Mouse (Mus musculus) hindbrain, embryonic 13.5 days (tissue): ENCODE data around the gene 4930556J24Rik. TPM values are rescaled to one million over a fixed set of nuclear protein-coding genes. Genes with fewer than 3 reads are reported as not detected.
A peak's percentile ranks its signal among the peaks of the same experiment; 100 is the strongest.
"Not testable (repeated sequence)": the region's sequence is repeated elsewhere in the genome, so short reads cannot be mapped to it uniquely, and the experiment has no call there.

Experiments
- ATAC-seq: fragments of 200-750 bp; cut with Nextera tagmentation; 2 replicates; pipeline ENCODE4 v1.8.0; 2017; ENCODE audit warnings: moderate TSS enrichment; ENCODE audit not compliant: low FRiP score
- H3K27ac ChIP-seq: fragments of 300-500 bp; sonication (generic); 2 replicates; pipeline ENCODE4 v1.5.1; 2015; ENCODE audit warnings: inconsistent platforms, mild to moderate bottlenecking, moderate library complexity
- H3K27me3 ChIP-seq: fragments of 300-500 bp; sonication (generic); 2 replicates; pipeline ENCODE4 v1.6.1; 2015; ENCODE audit warnings: mild to moderate bottlenecking, inconsistent platforms
- H3K36me3 ChIP-seq: fragments of 300-500 bp; sonication (generic); 2 replicates; pipeline ENCODE4 v1.6.1; 2015; ENCODE audit warnings: mild to moderate bottlenecking, inconsistent platforms
- H3K4me1 ChIP-seq: fragments of 300-500 bp; sonication (generic); replicated peaks from 2 replicates; pipeline ENCODE4 v1.6.1; 2015; ENCODE audit warnings: inconsistent platforms
- H3K4me2 ChIP-seq: fragments of 300-500 bp; sonication (generic); 2 replicates; pipeline ENCODE4 v1.6.1; 2015; ENCODE audit warnings: inconsistent platforms, mild to moderate bottlenecking, moderate library complexity
- H3K4me3 ChIP-seq: fragments of 300-500 bp; sonication (generic); 2 replicates; pipeline ENCODE4 v1.5.1; 2015; ENCODE audit warnings: mild to moderate bottlenecking, inconsistent platforms
- H3K9ac ChIP-seq: fragments of 300-500 bp; sonication (generic); 2 replicates; pipeline ENCODE4 v1.6.1; 2015; ENCODE audit warnings: mild to moderate bottlenecking, inconsistent platforms
- H3K9me3 ChIP-seq: fragments of 300-500 bp; sonication (generic); 2 replicates; pipeline ENCODE4 v1.6.1; 2016; ENCODE audit warnings: inconsistent platforms
- WGBS: fragments of 180-500 bp; shearing (Covaris S2); methylation state at CpG from one replicate; pipeline ENCODE4 v1.1.7; 2015; 5-methylcytosine and 5-hydroxymethylcytosine counted together
- polyA plus RNA-seq: library from polyadenylated mRNA; unstranded; fragments of >200 nt; fragmentation: Nextera tagmentation; extraction: Ambion mirVana; gene quantifications from 2 replicates; pipeline ENCODE4 v1.2.1, GENCODE M21; 2015

The 4930556J24Rik gene
- polyA plus RNA-seq = not detected in 2 replicates

- Histone ChIP-seq H3K9me3 (no peaks in the 10 kb centered on the region), H3K27me3 (no peaks in the 10 kb centered on the region), H3K9ac (no peak within 1 kb of the TSS), H3K36me3 (peaks cover 98% of the 10 kb centered on the region), H3K4me1 (no peaks in the 10 kb centered on the region), H3K27ac (no peak within 1 kb of the TSS), H3K4me3 (no peak within 1 kb of the TSS), H3K4me2 (no peak within 1 kb of the TSS)
- no peak for ATAC-seq
- WGBS = 97% methylated on average over 6 of the region's 6 CpGs
Observed at GRCm38 (mm10) chr11:3976678-3977077, at the start of gene 4930556J24Rik. Gene 4930556J24Rik, minus strand, starts transcription at chr11:3976778.

DNA sequence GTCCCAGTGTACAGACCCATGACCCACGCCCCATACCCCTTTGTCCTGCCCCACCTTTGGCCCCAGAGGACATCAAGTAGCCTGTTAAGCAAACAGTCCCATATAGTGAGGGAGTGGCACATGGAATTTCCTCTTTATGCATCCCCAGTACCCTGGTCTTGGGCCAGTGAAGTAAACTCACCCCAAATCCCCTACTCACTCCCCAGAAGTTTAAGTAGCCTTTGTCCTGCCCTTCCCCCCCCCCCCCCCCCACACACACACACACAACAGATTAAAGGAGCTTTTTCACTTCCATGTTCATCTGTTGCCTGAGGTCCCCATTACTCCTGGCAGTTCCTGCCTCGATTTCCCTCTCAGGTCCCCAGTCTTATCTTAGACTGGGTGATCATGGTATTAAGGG is 46.7 kb upstream of the 4930556J24Rik start:
- no peak for ATAC-seq
- H3K4me3 ChIP-seq = no peak overlapping the region

GRCm38 (mm10) chr11:4022111-4022510 is 45.5 kb upstream of the 4930556J24Rik start:
- not testable (repeated sequence) for H3K27ac ChIP-seq, H3K4me2 ChIP-seq, ATAC-seq, H3K36me3 ChIP-seq, H3K9ac ChIP-seq, H3K4me1 ChIP-seq, H3K4me3 ChIP-seq, H3K9me3 ChIP-seq, H3K27me3 ChIP-seq
- 91% methylated on average over 13 of the region's 13 CpGs for WGBS

More for the DNA sequence above, 46.7 kb upstream of the 4930556J24Rik start:
- WGBS = 83% methylated on average over 2 of the region's 2 CpGs
- Histone ChIP-seq H3K27me3 (no peaks in the 10 kb centered on the region), H3K27ac (no peak overlapping the region), H3K4me2 (no peak overlapping the region), H3K9ac (no peak overlapping the region), H3K4me1 (no peaks in the 10 kb centered on the region), H3K36me3 (no peaks in the 10 kb centered on the region), H3K9me3 (no peaks in the 10 kb centered on the region)

- 91% methylated on average over 14 of the region's 14 CpGs for WGBS
- not testable (repeated sequence) for H3K27me3 ChIP-seq, H3K4me3 ChIP-seq, ATAC-seq, H3K36me3 ChIP-seq, H3K9ac ChIP-seq, H3K27ac ChIP-seq, H3K4me2 ChIP-seq, H3K4me1 ChIP-seq
- H3K9me3 ChIP-seq = peaks cover 11% of the 10 kb centered on the region
Observed at GRCm38 (mm10) chr11:4015796-4016195, 39.2 kb upstream of the 4930556J24Rik start.

DNA sequence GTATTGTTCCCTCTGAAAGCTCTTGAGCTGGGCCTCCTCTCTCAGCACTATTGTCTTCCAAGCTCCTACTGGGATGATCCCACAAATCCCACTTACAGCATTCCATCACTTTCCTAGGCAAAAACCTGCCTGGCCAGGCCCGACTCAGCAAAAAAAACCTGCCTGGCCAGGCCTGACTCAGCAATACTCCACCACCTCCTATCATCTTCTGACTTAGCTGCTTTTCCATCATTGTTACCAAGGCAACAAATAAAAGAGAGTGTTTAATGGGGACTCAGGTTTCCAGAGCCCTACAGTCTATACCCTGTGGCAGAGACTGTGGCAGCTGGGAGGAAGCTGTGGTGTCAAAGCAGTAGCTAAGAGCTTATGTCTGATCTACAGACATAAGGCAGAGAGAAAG is 36.0 kb upstream of the 4930556J24Rik start:
- H3K4me3 ChIP-seq = no peak overlapping the region
- no peak overlapping the region for H3K4me2 ChIP-seq
- H3K36me3 ChIP-seq = no peaks in the 10 kb centered on the region
- peaks cover 11% of the 10 kb centered on the region for H3K9me3 ChIP-seq
- no peak overlapping the region for H3K9ac ChIP-seq
- no peak overlapping the region for H3K27ac ChIP-seq
- no peaks in the 10 kb centered on the region for H3K27me3 ChIP-seq
- no peaks in the 10 kb centered on the region for H3K4me1 ChIP-seq
- ATAC-seq = no peak
- WGBS = 67% methylated on average over 1 of the region's 1 CpGs

- H3K27me3 ChIP-seq = 0 out of 2 replicates have a peak, but pooled peaks cover 3% of the 10 kb centered on the region
- no peaks in the 10 kb centered on the region for H3K9me3 ChIP-seq
- WGBS = 90% methylated on average over 3 of the region's 3 CpGs
- H3K4me2 ChIP-seq = no peak overlapping the region
- no peak overlapping the region for H3K4me3 ChIP-seq
- H3K4me1 ChIP-seq = no peaks in the 10 kb centered on the region
- no peak for ATAC-seq
- H3K9ac ChIP-seq = no peak overlapping the region
- no peak overlapping the region for H3K27ac ChIP-seq
- no peaks in the 10 kb centered on the region for H3K36me3 ChIP-seq
Observed at GRCm38 (mm10) chr11:4006462-4006861, 29.9 kb upstream of the 4930556J24Rik start.

- WGBS = 68% methylated on average over 5 of the region's 5 CpGs
Observed at GRCm38 (mm10) chr11:4005220-4005805, 28.7 kb upstream of the 4930556J24Rik start.

DNA sequence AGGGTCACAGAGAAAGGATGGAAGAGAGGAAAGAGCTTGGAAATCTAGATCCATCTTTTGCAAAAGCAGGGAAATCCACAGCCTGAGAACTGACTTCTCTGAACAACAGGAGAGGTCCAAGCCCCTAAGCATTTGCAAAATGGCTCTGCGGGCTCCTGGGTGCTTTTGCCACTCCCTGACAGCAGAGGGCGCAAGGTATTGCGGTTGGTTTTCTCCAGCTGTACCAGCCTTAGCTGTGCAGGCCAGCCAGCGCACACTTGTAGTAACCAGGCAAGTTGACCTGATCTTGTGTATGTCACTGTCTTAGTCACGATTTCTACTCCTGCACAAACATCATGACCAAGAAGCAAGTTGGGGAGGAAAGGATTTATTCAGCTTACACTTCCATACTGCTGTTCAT is 25.0 kb upstream of the 4930556J24Rik start:
- WGBS = 17% methylated on average over 5 of the region's 5 CpGs
- Histone ChIP-seq H3K4me3 (no peak overlapping the region), H3K36me3 (no peaks in the 10 kb centered on the region), H3K4me1 (peaks cover 9% of the 10 kb centered on the region; the same call in 1 of the 2 replicates), H3K9ac (no peak overlapping the region), H3K27me3 (peaks cover 46% of the 10 kb centered on the region), H3K4me2 (no peak overlapping the region), H3K27ac (no peak overlapping the region), H3K9me3 (no peaks in the 10 kb centered on the region)
- ATAC-seq = no peak

More at GRCm38 (mm10) chr11:4005220-4005805, 28.7 kb upstream of the 4930556J24Rik start:
- Histone ChIP-seq H3K4me2 (no peak overlapping the region), H3K4me1 (no peaks in the 10 kb centered on the region), H3K36me3 (no peaks in the 10 kb centered on the region), H3K27ac (no peak overlapping the region), H3K9me3 (no peaks in the 10 kb centered on the region), H3K9ac (no peak overlapping the region), H3K27me3 (peaks cover 9% of the 10 kb centered on the region), H3K4me3 (no peak overlapping the region)
- no peak for ATAC-seq

GRCm38 (mm10) chr11:3999547-3999946 is 23.0 kb upstream of the 4930556J24Rik start:
- no peak for ATAC-seq
- peaks cover 54% of the 10 kb centered on the region for H3K27me3 ChIP-seq
- H3K27ac ChIP-seq = no peak overlapping the region
- H3K9me3 ChIP-seq = no peaks in the 10 kb centered on the region
- H3K36me3 ChIP-seq = no peaks in the 10 kb centered on the region
- H3K4me3 ChIP-seq = no peak overlapping the region
- 82% methylated on average over 5 of the region's 5 CpGs for WGBS
- H3K9ac ChIP-seq = no peak overlapping the region
- no peak overlapping the region for H3K4me2 ChIP-seq
- peaks cover 9% of the 10 kb centered on the region; the same call in 1 of the 2 replicates for H3K4me1 ChIP-seq

GRCm38 (mm10) chr11:3997978-3998720 is 21.6 kb upstream of the 4930556J24Rik start:
- H3K4me2 ChIP-seq = peak overlapping the region; percentile 53
- no peak for ATAC-seq
- H3K27ac ChIP-seq = no peak overlapping the region
- no peaks in the 10 kb centered on the region for H3K9me3 ChIP-seq
- H3K4me3 ChIP-seq = peak overlapping the region; percentile 32
- H3K4me1 ChIP-seq = peaks cover 9% of the 10 kb centered on the region; the same call in 1 of the 2 replicates
- 5% methylated on average over 66 of the region's 66 CpGs for WGBS
- H3K27me3 ChIP-seq = peaks cover 54% of the 10 kb centered on the region
- H3K36me3 ChIP-seq = no peaks in the 10 kb centered on the region
- peak overlapping the region; percentile 52; the same call in 1 of the 2 replicates for H3K9ac ChIP-seq

DNA sequence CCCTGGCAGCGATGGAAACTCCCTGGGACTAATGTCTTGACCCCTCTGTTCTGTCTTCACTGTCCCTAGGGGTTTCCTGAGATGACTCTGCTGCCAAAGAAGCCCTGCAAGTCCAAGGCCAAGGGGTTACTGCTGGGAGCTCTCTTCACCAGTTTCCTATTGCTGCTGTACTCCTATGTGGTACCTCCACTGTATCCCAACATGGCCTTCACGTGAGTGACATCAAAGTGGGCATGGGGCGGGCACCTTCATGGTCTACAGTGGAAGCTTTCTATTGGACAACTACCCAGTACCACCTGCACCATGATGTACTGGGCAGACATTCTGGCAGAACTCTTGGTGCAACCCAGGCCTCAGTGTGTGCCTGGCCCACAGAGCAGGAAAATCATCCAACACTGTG is 20.3 kb upstream of the 4930556J24Rik start:
- H3K36me3 ChIP-seq = no peaks in the 10 kb centered on the region
- H3K9ac ChIP-seq = no peak overlapping the region
- H3K4me1 ChIP-seq = peaks cover 9% of the 10 kb centered on the region; the same call in 1 of the 2 replicates
- no peaks in the 10 kb centered on the region for H3K9me3 ChIP-seq
- no peak for ATAC-seq
- WGBS = 90% methylated on average over 3 of the region's 3 CpGs
- peaks cover 58% of the 10 kb centered on the region for H3K27me3 ChIP-seq
- H3K4me2 ChIP-seq = no peak overlapping the region
- no peak overlapping the region for H3K4me3 ChIP-seq
- no peak overlapping the region for H3K27ac ChIP-seq

DNA sequence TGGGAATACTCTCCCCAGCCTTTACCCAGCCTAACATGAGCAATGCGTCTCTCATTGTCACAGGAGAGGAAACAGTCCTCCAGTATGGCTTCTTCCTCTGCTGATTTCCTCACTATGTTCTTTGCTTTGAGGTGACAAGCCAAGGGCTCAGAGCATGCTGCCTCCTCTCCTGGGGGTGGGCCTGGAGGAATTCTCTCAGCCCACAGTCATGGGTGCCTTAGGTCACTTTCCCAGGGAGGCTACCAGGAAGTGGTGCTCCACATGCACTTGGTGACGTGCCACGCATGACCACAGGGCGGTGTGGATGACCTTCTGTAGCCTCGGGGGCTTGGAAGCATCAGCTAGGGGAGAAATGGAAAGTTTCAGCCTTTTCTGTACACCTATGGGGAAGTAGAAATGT is 18.9 kb upstream of the 4930556J24Rik start:
- Histone ChIP-seq H3K4me3 (no peak overlapping the region), H3K9ac (no peak overlapping the region), H3K27ac (no peak overlapping the region), H3K9me3 (no peaks in the 10 kb centered on the region), H3K4me2 (no peak overlapping the region), H3K36me3 (no peaks in the 10 kb centered on the region), H3K27me3 (peaks cover 53% of the 10 kb centered on the region), H3K4me1 (peaks cover 9% of the 10 kb centered on the region; the same call in 1 of the 2 replicates)
- ATAC-seq = no peak
- 82% methylated on average over 5 of the region's 5 CpGs for WGBS
